Mouse (Mus musculus): ENCODE measurements at regions not wholly inside any gene's neighbourhood (a gene's known extent, or its start where the extent isn't known, plus 50 kb on each side); places are given as distances from the start of the nearest gene placed in this dataset.

DNA sequence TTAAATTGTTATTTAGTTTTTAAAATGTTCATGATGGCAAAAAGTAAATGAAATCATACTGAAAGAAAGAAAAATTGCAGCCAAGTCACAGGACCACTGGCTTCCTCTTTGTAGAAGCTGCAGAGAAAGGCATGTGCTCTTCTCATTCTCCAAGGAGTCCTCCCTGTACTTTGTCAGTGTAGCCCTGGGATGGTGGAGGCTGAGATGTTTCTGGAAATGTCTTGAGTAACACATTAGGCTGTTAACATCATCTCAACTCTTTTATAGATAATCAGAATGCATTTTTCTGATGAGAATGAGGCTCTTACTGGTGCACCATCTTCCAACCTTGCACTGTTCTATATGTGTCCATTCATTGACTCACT is 128.3 kb upstream of the Tle1 start:
- DNase-seq (ENCODE audit: low spot score) = no peak

DNA sequence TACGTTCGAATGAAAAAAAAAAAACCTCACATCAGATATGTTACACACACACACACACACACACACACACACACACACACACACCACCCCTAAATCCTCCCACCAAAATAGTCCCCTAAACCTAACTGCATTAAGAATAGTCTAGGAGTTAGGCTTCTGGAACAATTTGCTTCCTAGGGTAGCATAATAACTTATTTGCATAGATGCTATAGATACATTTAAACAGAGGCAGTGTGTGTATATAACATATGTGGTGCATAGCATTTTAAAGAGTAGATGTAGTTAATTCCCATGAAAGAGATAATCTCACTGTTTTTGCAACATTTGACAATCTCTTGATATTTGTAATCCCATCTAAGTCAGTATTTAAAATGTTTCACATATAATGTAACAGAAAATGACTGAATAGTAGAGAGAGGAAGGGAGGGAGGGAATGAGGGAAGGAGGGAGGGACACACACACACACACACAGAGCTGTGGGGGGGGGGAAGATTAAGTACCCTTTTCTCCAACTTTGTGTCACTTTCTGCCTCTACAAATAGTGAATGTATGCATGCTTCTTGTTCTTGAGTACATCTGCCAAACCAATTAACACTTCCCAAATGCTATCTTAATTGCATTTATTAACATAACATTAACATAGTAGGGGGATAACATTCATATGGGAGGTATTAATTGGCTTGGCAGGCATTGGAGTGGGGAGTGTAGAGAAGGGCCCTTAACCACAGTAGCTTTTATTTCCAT is 127.7 kb upstream of the Tle1 start:
- DNase-seq (ENCODE audit: low spot score) = no peak

DNA sequence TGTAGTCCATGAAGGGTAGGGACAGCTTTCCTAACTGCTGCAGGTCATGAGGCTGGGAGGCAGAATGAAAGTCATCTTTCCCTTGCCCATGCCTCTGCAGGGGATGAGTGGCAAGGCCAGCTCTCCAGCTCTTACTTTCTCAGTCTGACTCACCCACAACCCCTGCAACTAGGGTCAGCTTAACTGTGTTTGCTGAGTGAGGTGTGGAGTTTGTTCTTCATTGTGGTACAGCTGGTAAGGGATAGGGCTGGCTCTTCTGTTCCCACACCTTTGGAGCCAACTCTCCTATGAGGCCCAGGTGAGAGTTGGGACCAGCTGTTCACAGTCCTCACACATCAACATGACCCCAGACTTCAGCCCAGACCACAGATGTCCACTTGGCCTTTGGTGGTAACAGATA is 124.2 kb upstream of the Tle1 start:
- DNase-seq (ENCODE audit: low spot score) = no peak

DNA sequence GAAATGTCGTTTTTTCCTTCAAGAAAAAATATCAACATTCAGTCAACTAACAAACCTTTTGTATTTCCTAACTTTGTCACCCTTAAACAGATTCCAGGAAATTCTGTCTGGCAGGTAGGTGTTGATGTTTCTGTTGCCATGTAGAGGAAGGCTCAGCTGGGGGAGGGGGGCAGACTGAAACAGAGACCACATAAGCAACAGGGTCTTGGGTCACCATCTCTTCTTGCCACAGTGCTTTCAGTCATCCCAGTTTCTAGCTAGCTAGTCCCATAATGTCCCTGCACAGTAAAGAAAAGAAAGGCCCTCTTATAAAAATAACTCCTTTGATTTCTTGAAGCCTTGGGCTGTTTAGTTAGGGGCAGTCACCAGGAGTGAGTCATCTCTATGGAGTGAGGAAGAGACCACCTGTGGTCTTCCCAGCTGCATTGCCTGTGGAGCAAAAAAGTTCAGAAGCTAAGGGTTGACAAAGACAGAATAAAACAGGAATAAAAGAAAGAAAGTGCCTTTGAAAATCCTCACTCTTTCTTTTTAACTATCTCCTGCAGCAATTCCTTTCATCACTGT is 84.5 kb upstream of the Tle1 start:
- DNase-seq (ENCODE audit: low spot score) = no peak

DNA sequence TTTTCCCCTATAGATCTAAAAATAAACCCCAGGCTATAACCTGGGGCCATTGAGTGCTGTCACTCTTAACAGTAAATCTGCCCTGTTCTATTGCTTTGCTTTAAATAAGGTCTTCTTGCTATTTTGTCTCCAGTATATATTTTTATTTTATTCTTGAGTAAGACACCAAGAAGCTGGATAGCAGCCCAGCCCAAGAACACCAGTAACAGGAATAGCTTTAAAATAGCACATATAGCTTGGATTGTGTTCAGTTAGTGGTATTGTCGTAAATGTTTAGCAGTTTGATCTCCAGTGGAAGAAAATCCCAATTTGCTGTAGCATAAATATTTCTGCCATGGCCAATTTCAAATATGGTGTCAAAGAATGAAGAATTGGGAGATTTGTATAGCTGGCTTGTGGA is 49.8 kb upstream of the Tle1 start:
- no peak for DNase-seq (ENCODE audit: low spot score)
